Mouse (Mus musculus) CD4-positive, CD25-positive, alpha-beta regulatory T cell (primary cell): ENCODE results near the gene Btbd35f28. TPM values are rescaled to one million over a fixed set of nuclear protein-coding genes. Genes with fewer than 3 reads are reported as not detected.

Experiments
- polyA plus RNA-seq: library from polyadenylated mRNA; unstranded; fragments of 100-300 nt; shearing (Covaris generic); gene quantifications from one replicate; pipeline ENCODE4 v1.2.1, GENCODE M21; 2017

Gene Btbd35f28
- polyA plus RNA-seq: not detected

DNA sequence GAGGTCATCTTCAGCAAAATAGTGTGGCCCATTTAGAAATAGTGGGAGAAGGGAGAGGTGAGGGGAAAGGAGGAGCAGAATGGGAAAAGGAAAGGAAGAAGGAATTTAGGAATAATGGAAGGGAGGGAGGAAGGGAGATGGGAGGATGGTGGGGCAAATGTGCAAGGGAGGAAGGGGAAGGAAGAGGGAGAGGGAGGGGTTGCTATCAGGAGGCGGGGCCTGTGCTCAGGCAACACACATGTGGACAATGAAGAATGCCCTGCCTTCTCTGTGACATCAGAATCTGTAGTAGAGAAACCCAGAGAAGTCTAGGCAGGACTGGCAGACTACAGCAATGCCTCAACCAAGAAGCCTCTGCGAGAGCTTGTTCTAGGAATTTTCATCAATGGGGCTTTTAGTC, at the start of gene Btbd35f28:
Gene Btbd35f28 (plus strand): TSS at position 301 of the 400 bp plus-strand sequence.

Other genes starting within 250 kb of the Btbd35f28 start
- not detected for gene Btbd35f16, start 239.6 kb upstream of the Btbd35f28 start, polyA plus RNA-seq
- gene Btbd35f3, start 158.9 kb upstream of the Btbd35f28 start, polyA plus RNA-seq: not detected
- not detected for gene Btbd35f20, start 94.7 kb downstream of the Btbd35f28 start, polyA plus RNA-seq
- not detected for gene Btbd35f17, start 174.1 kb downstream of the Btbd35f28 start, polyA plus RNA-seq